11 mouse cellular contexts compared by ENCODE assay signal in the genomic region with DNA sequence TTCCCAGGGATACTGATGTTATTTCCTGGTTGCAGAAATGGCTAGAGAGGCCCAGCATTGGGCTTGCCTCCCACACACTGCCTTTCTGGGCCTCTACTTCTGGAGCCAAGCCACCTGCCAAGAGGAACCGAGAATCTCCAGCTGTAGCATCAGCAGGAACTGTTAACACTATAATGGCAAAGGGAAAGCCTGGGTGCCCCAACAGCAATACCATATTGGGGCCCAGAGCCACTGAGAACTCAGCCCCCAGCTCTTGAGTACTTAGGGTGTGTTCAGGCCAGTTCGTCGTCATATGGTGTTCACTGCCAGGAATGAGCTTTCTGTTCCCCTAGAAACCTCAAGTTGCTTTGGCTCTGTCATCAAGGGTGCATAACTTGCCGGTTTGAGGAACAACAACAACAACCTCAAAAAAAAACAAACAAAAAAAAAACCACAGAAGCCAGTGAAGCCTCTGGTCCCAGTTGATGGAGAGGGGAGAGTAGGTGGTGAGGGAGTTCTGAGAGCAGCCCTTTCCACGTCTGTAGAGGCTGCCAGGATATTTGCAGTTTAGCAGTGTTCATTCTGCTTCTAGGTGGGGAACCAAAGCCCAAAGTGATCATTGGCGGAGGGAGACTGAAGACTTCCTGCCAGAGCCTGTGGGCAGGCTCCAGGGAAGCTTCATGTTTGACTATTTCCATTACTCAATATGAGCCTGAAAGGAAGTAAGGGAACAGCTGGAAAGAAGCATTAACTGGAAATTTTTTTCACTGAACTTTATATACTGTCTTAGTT. TPM values are rescaled to one million over a fixed set of nuclear protein-coding genes. Genes with fewer than 3 reads are reported as not detected.
DNase-seq lines count a peak whose midpoint lies in the region; ATAC-seq and TF ChIP-seq lines count a peak whose summit lies in the region.
"Had no signal": no experiment of that assay in that cellular context is flagged by ENCODE, and none has a peak within 500 bp of the region (broad histone marks: within the 10 kb centered on the region; RNA-seq: fewer than 3 reads in every experiment).

No protein-coding gene starts in this region.

- no peak overlapping the region for H3K9ac ChIP-seq in kidney, postnatal 0 days (ENCODE audit: low read depth, low read length)
- no peak overlapping the region for H3K9ac ChIP-seq in heart, postnatal 0 days (replicated peaks; ENCODE audit: low read depth, low read length)
- no peak overlapping the region for H3K9ac ChIP-seq in stomach, embryonic 16.5 days (ENCODE audit: low read length)
- H3K9ac ChIP-seq: forebrain, embryonic 15.5 days; lung, embryonic 15.5 days had no signal

- H3K36me3 ChIP-seq in kidney, postnatal 0 days (ENCODE audit: insufficient read depth, low read length): 0 out of 2 replicates have a peak, but pooled peaks cover 2% of the 10 kb centered on the region
- H3K36me3 ChIP-seq in heart, postnatal 0 days (replicated peaks; ENCODE audit: control insufficient read depth, insufficient read depth, low read length): peaks cover 18% of the 10 kb centered on the region
- peaks cover 4% of the 10 kb centered on the region; the same call in 1 of the 2 replicates for H3K36me3 ChIP-seq in stomach, embryonic 16.5 days (ENCODE audit: control insufficient read depth, insufficient read depth, low read length)

- peak; percentile 42 for DNase-seq in kidney, postnatal 0 days (ENCODE audit: low spot score)
- no peak for DNase-seq in kidney, adult 9 months
- peak; percentile 43 for DNase-seq in right cerebral cortex, adult 18-20 months
- no peak for DNase-seq in right cerebral cortex, postnatal 36 days (ENCODE audit: low spot score in 2 of 2)
- DNase-seq in heart, postnatal 0 days (ENCODE audit: low spot score): peak; percentile 22
- no peak for DNase-seq in testis, postnatal 10 days (ENCODE audit: low spot score)
- no peak for DNase-seq in thymus, postnatal 0 days (ENCODE audit: low spot score)
- DNase-seq: kidney, adult 2 months had no signal

- no peak overlapping the region for H3K4me2 ChIP-seq in kidney, postnatal 0 days (ENCODE audit: low read length)
- no peak overlapping the region for H3K4me2 ChIP-seq in heart, postnatal 0 days (ENCODE audit: low read depth, low read length)
- H3K4me2 ChIP-seq in stomach, embryonic 16.5 days (ENCODE audit: low read depth, low read length): no peak overlapping the region
- H3K4me2 ChIP-seq: forebrain, embryonic 15.5 days; lung, embryonic 15.5 days had no signal

- H3K4me3 ChIP-seq in kidney, postnatal 0 days (replicated peaks; ENCODE audit: low read depth, low read length): no peak overlapping the region
- no peak overlapping the region for H3K4me3 ChIP-seq in heart, postnatal 0 days (ENCODE audit: low read depth, low read length)
- no peak overlapping the region for H3K4me3 ChIP-seq in stomach, embryonic 16.5 days (replicated peaks; ENCODE audit: low read length)
- H3K4me3 ChIP-seq: forebrain, embryonic 15.5 days; lung, embryonic 15.5 days had no signal

- H3K27me3 ChIP-seq in kidney, postnatal 0 days (ENCODE audit: insufficient read depth, low read length): no peaks in the 10 kb centered on the region
- H3K27me3 ChIP-seq in heart, postnatal 0 days (ENCODE audit: control insufficient read depth, insufficient read depth, low read length): no peaks in the 10 kb centered on the region
- no peaks in the 10 kb centered on the region for H3K27me3 ChIP-seq in stomach, embryonic 16.5 days (ENCODE audit: control insufficient read depth, insufficient read depth, low read length)
- H3K27me3 ChIP-seq: forebrain, embryonic 15.5 days; lung, embryonic 15.5 days had no signal

- H3K9me3 ChIP-seq in kidney, postnatal 0 days (replicated peaks; ENCODE audit: low read length): no peaks in the 10 kb centered on the region
- H3K9me3 ChIP-seq in heart, postnatal 0 days (replicated peaks; ENCODE audit: control insufficient read depth, low read length): no peaks in the 10 kb centered on the region
- H3K9me3 ChIP-seq in stomach, embryonic 16.5 days (replicated peaks; ENCODE audit: control insufficient read depth, low read length): no peaks in the 10 kb centered on the region
- H3K9me3 ChIP-seq: forebrain, embryonic 15.5 days; lung, embryonic 15.5 days had no signal

- WGBS in kidney, postnatal 0 days: 63% methylated on average over 6 of the region's 6 CpGs
- WGBS in heart, postnatal 0 days: 57% methylated on average over 6 of the region's 6 CpGs
- 59% methylated on average over 6 of the region's 6 CpGs for WGBS in stomach, embryonic 16.5 days

- no peak overlapping the region for H3K27ac ChIP-seq in kidney, postnatal 0 days
- peak overlapping the region; percentile 46 for H3K27ac ChIP-seq in heart, postnatal 0 days (ENCODE audit: low read depth)
- H3K27ac ChIP-seq in stomach, embryonic 16.5 days (ENCODE audit: low read length): peak overlapping the region; percentile 34; the same call in 1 of the 2 replicates
- H3K27ac ChIP-seq: forebrain, embryonic 15.5 days; lung, embryonic 15.5 days had no signal

- no peak for ATAC-seq in kidney, postnatal 0 days (replicated peaks; ENCODE audit: low FRiP score, low read depth)
- ATAC-seq in heart, postnatal 0 days (ENCODE audit: insufficient read depth, low read depth): peak; percentile 22; the same call in 1 of the 2 replicates
- 0 out of 2 replicates have a peak, but pooled peaks have one; percentile 21 for ATAC-seq in stomach, embryonic 16.5 days (ENCODE audit: insufficient read depth, low FRiP score)
- ATAC-seq: forebrain, embryonic 15.5 days had no signal

- TF ChIP-seq CTCF in kidney, postnatal 0 days (IDR thresholded peaks at IDR 0.05; ENCODE audit: low read depth): no peak
- TF ChIP-seq CTCF in heart, postnatal 0 days (IDR thresholded peaks at IDR 0.05; ENCODE audit: low read depth): no peak

- no peak for TF ChIP-seq EP300 in heart, postnatal 0 days (IDR thresholded peaks at IDR 0.05; ENCODE audit: low read depth)

- no peaks in the 10 kb centered on the region; the same call in 1 of the 2 replicates for H3K4me1 ChIP-seq in kidney, postnatal 0 days (replicated peaks; ENCODE audit: insufficient read depth, low read length)
- 0 out of 2 replicates have a peak, but pooled peaks cover 5% of the 10 kb centered on the region for H3K4me1 ChIP-seq in heart, postnatal 0 days (ENCODE audit: control insufficient read depth, insufficient read depth)
- H3K4me1 ChIP-seq in stomach, embryonic 16.5 days (ENCODE audit: control insufficient read depth, insufficient read depth, low read length): no peaks in the 10 kb centered on the region
- H3K4me1 ChIP-seq: lung, embryonic 15.5 days had no signal

RNA-seq across cellular contexts. Expression of gene Tnip2, which starts 26.3 kb away (rescaled TPM):
- polyA plus RNA-seq in kidney, postnatal 0 days (2015; fragmentation: Nextera tagmentation; extraction: Ambion mirVana): 16.5 and 17.6 TPM in 2 replicates
- 11.9 and 15.3 TPM in 2 replicates for total RNA-seq in heart, postnatal 0 days (2014; rRNA removed; ENCODE audit: low replicate concordance)
- 9.1 and 11.9 TPM in 2 replicates for polyA plus RNA-seq in heart, postnatal 0 days (2015; fragmentation: Nextera tagmentation; extraction: Ambion mirVana)
- polyA plus RNA-seq in stomach, embryonic 16.5 days (2015; fragmentation: Nextera tagmentation; extraction: Ambion mirVana): 29.2 and 31.6 TPM in 2 replicates
- 11.8 and 17.9 TPM in 2 replicates for polyA plus RNA-seq in thymus, postnatal 0 days (2015; fragmentation: Nextera tagmentation; extraction: Ambion mirVana)

RNA-seq across cellular contexts. Expression of gene Sh3bp2, which starts 38.1 kb away (rescaled TPM):
- polyA plus RNA-seq in kidney, postnatal 0 days (2015; fragmentation: Nextera tagmentation; extraction: Ambion mirVana): 6.2 and 8.9 TPM in 2 replicates
- 5.3 and 8.2 TPM in 2 replicates for total RNA-seq in heart, postnatal 0 days (2014; rRNA removed; ENCODE audit: low replicate concordance)
- 1.5 and 1.6 TPM in 2 replicates for polyA plus RNA-seq in heart, postnatal 0 days (2015; fragmentation: Nextera tagmentation; extraction: Ambion mirVana)
- 5.8 and 7.0 TPM in 2 replicates for polyA plus RNA-seq in stomach, embryonic 16.5 days (2015; fragmentation: Nextera tagmentation; extraction: Ambion mirVana)
- 10.5 and 16.2 TPM in 2 replicates for polyA plus RNA-seq in thymus, postnatal 0 days (2015; fragmentation: Nextera tagmentation; extraction: Ambion mirVana)

Comparison
In these comparisons a context has a peak if more than half of its experiments do, and no peak if none do; other contexts are left out.
1. DNase-seq: peak in kidney, postnatal 0 days (single experiment), right cerebral cortex, adult 18-20 months (single experiment) and heart, postnatal 0 days (single experiment); none in kidney, adult 9 months (single experiment), right cerebral cortex, postnatal 36 days (0 of 2), testis, postnatal 10 days (single experiment) and thymus, postnatal 0 days (single experiment).